Mouse (Mus musculus) midbrain, embryonic 11.5 days (tissue): ENCODE measurements around the gene RPS10-NUDT3. TPM values are rescaled to one million over a fixed set of nuclear protein-coding genes. Genes with fewer than 3 reads are reported as not detected.

Source experiments
- ATAC-seq: fragments of 200-750 bp; cut with Nextera tagmentation; 2 replicates; pipeline ENCODE4 v1.8.0; 2017; ENCODE audit warnings: moderate TSS enrichment, moderate library complexity; ENCODE audit not compliant: low FRiP score
- DNase-seq: peaks from one replicate; pipeline ENCODE4 v3.0.0; 2015; ENCODE audit warnings: low spot score; ENCODE audit errors: missing footprints
- H3K27ac ChIP-seq: fragments of 300-500 bp; sonication (generic); 2 replicates; pipeline ENCODE4 v1.5.1; 2014; ENCODE audit warnings: low read depth, low read length
- H3K27me3 ChIP-seq: fragments of 300-500 bp; sonication (generic); 2 replicates; pipeline ENCODE4 v1.6.1; 2014; ENCODE audit warnings: mild to moderate bottlenecking, low read length, moderate library complexity, mixed read lengths; ENCODE audit not compliant: control insufficient read depth, insufficient read depth
- H3K36me3 ChIP-seq: fragments of 300-500 bp; sonication (generic); 2 replicates; pipeline ENCODE4 v1.6.1; 2014; ENCODE audit warnings: mild to moderate bottlenecking, low read length, moderate library complexity, mixed read lengths; ENCODE audit not compliant: control insufficient read depth, insufficient read depth
- H3K4me1 ChIP-seq: fragments of 300-500 bp; sonication (generic); 2 replicates; pipeline ENCODE4 v1.6.1; 2014; ENCODE audit warnings: low read length; ENCODE audit not compliant: control insufficient read depth, insufficient read depth
- H3K4me2 ChIP-seq: fragments of 300-500 bp; sonication (generic); 2 replicates; pipeline ENCODE4 v1.6.1; 2014; ENCODE audit warnings: mild to moderate bottlenecking, moderate library complexity
- H3K4me3 ChIP-seq: fragments of 300-500 bp; sonication (generic); 2 replicates; pipeline ENCODE4 v1.5.1; 2014; ENCODE audit warnings: low read depth, low read length
- H3K9ac ChIP-seq: fragments of 300-500 bp; sonication (generic); 2 replicates; pipeline ENCODE4 v1.6.1; 2014; ENCODE audit warnings: low read length
- H3K9me3 ChIP-seq: fragments of 300-500 bp; sonication (generic); 2 replicates; pipeline ENCODE4 v1.6.1; 2016; ENCODE audit warnings: low read length; ENCODE audit not compliant: control insufficient read depth
- WGBS: fragments of 180-500 bp; shearing (Covaris S2); extraction: QIAGEN DNeasy Blood & Tissue Kit; methylation state at CpG from one replicate; pipeline ENCODE4 v1.1.7; 2014; 5-methylcytosine and 5-hydroxymethylcytosine counted together
- polyA plus RNA-seq: library from polyadenylated mRNA; unstranded; fragments of >200 nt; fragmentation: Nextera tagmentation; extraction: Ambion mirVana; gene quantifications from 2 replicates; pipeline ENCODE4 v1.2.1, GENCODE M21; 2014

Gene RPS10-NUDT3
- polyA plus RNA-seq, 1 experiment from 2014 or later, result not detected

- Histone ChIP-seq H3K9me3 (no peaks in the 10 kb centered on the region), H3K9ac (peak overlapping the region; percentile 97), H3K27ac (peak overlapping the region; percentile 90), H3K4me2 (peak overlapping the region; percentile 63), H3K36me3 (peaks cover 7% of the 10 kb centered on the region), H3K4me1 (peaks cover 25% of the 10 kb centered on the region), H3K4me3 (peak overlapping the region; percentile 67), H3K27me3 (no peaks in the 10 kb centered on the region)
- no peak for ATAC-seq
- DNase-seq, result peak; percentile 94
- WGBS, result 3% methylated on average over 23 of the region's 23 CpGs
Measured at GRCm38 (mm10) chr17:27621705-27622531, 13.1 kb downstream of the RPS10-NUDT3 start.

- Histone ChIP-seq H3K4me3 (peak overlapping the region; percentile 67), H3K36me3 (peaks cover 11% of the 10 kb centered on the region), H3K27me3 (no peaks in the 10 kb centered on the region), H3K4me1 (peaks cover 21% of the 10 kb centered on the region), H3K27ac (peak overlapping the region; percentile 14; the same call in 1 of the 2 replicates), H3K4me2 (peak overlapping the region; percentile 63), H3K9ac (peak overlapping the region; percentile 97), H3K9me3 (no peaks in the 10 kb centered on the region)
- DNase-seq (no peak), ATAC-seq (no peak)
- WGBS, result 35% methylated on average over 8 of the region's 8 CpGs
Measured at GRCm38 (mm10) chr17:27621161-27621560, 13.9 kb downstream of the RPS10-NUDT3 start.

GRCm38 (mm10) chr17:27615388-27615787, 19.6 kb downstream of the RPS10-NUDT3 start:
- H3K36me3 ChIP-seq, result peaks cover 11% of the 10 kb centered on the region
- no peak overlapping the region for H3K9ac ChIP-seq
- 85% methylated on average over 7 of the region's 7 CpGs for WGBS
- H3K9me3 ChIP-seq, result no peaks in the 10 kb centered on the region
- peaks cover 4% of the 10 kb centered on the region for H3K4me1 ChIP-seq
- no peaks in the 10 kb centered on the region for H3K27me3 ChIP-seq
- no peak for DNase-seq
- H3K27ac ChIP-seq, result no peak overlapping the region
- no peak overlapping the region for H3K4me2 ChIP-seq
- H3K4me3 ChIP-seq, result no peak overlapping the region
- no peak for ATAC-seq

GRCm38 (mm10) chr17:27613016-27613415, 22.0 kb downstream of the RPS10-NUDT3 start:
- Histone ChIP-seq H3K4me1 (no peaks in the 10 kb centered on the region), H3K9ac (no peak overlapping the region), H3K36me3 (peaks cover 10% of the 10 kb centered on the region), H3K4me2 (no peak overlapping the region), H3K27ac (no peak overlapping the region), H3K27me3 (no peaks in the 10 kb centered on the region), H3K9me3 (no peaks in the 10 kb centered on the region), H3K4me3 (no peak overlapping the region)
- DNase-seq, result no peak
- WGBS, result 85% methylated on average over 4 of the region's 4 CpGs
- ATAC-seq, result no peak

GRCm38 (mm10) chr17:27611994-27612393, 23.0 kb downstream of the RPS10-NUDT3 start:
- Histone ChIP-seq H3K4me3 (no peak overlapping the region), H3K4me2 (no peak overlapping the region), H3K9me3 (no peaks in the 10 kb centered on the region), H3K27me3 (no peaks in the 10 kb centered on the region), H3K36me3 (peaks cover 5% of the 10 kb centered on the region), H3K4me1 (no peaks in the 10 kb centered on the region), H3K9ac (no peak overlapping the region), H3K27ac (no peak overlapping the region)
- DNase-seq (no peak), ATAC-seq (no peak)
- 88% methylated on average over 5 of the region's 5 CpGs for WGBS

GRCm38 (mm10) chr17:27611519-27611884, 23.5 kb downstream of the RPS10-NUDT3 start:
- no peak overlapping the region for H3K4me2 ChIP-seq
- H3K9me3 ChIP-seq, result no peaks in the 10 kb centered on the region
- no peaks in the 10 kb centered on the region for H3K27me3 ChIP-seq
- H3K4me3 ChIP-seq, result no peak overlapping the region
- ATAC-seq (no peak), DNase-seq (no peak)
- H3K9ac ChIP-seq, result no peak overlapping the region
- WGBS, result 78% methylated on average over 3 of the region's 3 CpGs
- no peaks in the 10 kb centered on the region; the same call in 1 of the 2 replicates for H3K36me3 ChIP-seq
- H3K4me1 ChIP-seq, result no peaks in the 10 kb centered on the region
- no peak overlapping the region for H3K27ac ChIP-seq

GRCm38 (mm10) chr17:27610679-27611518, 24.1 kb downstream of the RPS10-NUDT3 start:
- no peaks in the 10 kb centered on the region for H3K9me3 ChIP-seq
- H3K4me3 ChIP-seq, result no peak overlapping the region
- WGBS, result 87% methylated on average over 10 of the region's 10 CpGs
- DNase-seq, result no peak
- ATAC-seq, result no peak
- H3K36me3 ChIP-seq, result no peaks in the 10 kb centered on the region; the same call in 1 of the 2 replicates
- H3K9ac ChIP-seq, result no peak overlapping the region
- no peaks in the 10 kb centered on the region for H3K27me3 ChIP-seq
- no peak overlapping the region for H3K27ac ChIP-seq
- no peaks in the 10 kb centered on the region for H3K4me1 ChIP-seq
- no peak overlapping the region for H3K4me2 ChIP-seq

- no peak for DNase-seq
- no peak overlapping the region for H3K4me3 ChIP-seq
- H3K27ac ChIP-seq, result no peak overlapping the region
- H3K4me1 ChIP-seq, result no peaks in the 10 kb centered on the region
- 90% methylated on average over 7 of the region's 7 CpGs for WGBS
- H3K9ac ChIP-seq, result no peak overlapping the region
- H3K27me3 ChIP-seq, result no peaks in the 10 kb centered on the region
- H3K9me3 ChIP-seq, result no peaks in the 10 kb centered on the region
- ATAC-seq, result no peak
- H3K4me2 ChIP-seq, result no peak overlapping the region
- H3K36me3 ChIP-seq, result no peaks in the 10 kb centered on the region; the same call in 1 of the 2 replicates
Measured at GRCm38 (mm10) chr17:27609576-27609975, 25.4 kb downstream of the RPS10-NUDT3 start.
